Mouse (Mus musculus): ENCODE data around the gene Ano6.

DNA sequence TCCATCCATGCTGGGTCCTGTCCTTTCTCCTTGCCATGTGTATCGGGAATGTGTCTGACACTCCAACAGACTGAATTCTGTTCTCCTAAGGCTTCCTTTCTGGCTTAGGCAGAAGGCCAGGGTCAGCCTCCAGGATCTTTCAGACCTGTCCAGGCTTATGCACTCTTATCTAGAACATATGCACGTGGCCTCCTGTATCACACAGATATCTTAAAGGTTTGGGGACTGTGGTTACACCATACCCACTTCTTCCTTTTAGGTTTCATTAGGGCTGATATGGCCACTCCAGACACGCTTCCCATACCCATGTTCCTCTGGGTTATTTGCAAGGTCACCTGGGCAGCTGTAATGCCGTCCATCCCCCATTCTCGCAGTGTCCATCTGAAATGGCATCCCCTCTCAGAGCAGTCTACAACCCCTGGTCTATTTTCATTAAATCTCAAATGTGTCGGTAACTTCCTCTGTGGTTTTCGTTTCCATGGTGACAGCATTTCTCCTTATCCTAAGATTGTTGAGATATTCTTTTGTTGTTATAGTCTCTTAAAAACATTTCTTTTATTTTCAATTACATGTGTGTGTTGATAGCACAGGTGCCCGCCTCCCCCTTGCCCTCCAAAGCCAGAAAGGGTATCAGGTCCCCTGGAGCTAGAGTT is 134.8 kb downstream of the Ano6 start:
- TF ChIP-seq CTCF (IDR thresholded peaks at IDR 0.05; ENCODE audit: extremely low read depth, insufficient read depth, insufficient read length, insufficient replicate concordance) (no peak), POLR2A (IDR thresholded peaks at IDR 0.05; ENCODE audit: low read depth, low read length) (no peak)

Data from spleen, adult 2 months (tissue).